Comparison of ENCODE assay signal across 18 mouse cellular contexts in genomic region chr4:141622091-141622490, GRCm38 (mm10). TPM values are rescaled to one million over a fixed set of nuclear protein-coding genes. Genes with fewer than 3 reads are reported as not detected.
"Had no signal": no experiment of that assay in that cellular context is flagged by ENCODE, and none has a peak within 500 bp of the region (broad histone marks: within the 10 kb centered on the region; RNA-seq: fewer than 3 reads in every experiment).

No protein-coding gene starts in this region.

- H3K9ac ChIP-seq: limb, embryonic 12.5 days; liver, embryonic 13.5 days; liver, postnatal 0 days; lung, embryonic 15.5 days; midbrain, embryonic 12.5 days; neural tube, embryonic 13.5 days had no signal

- H3K9me3 ChIP-seq: limb, embryonic 12.5 days; liver, embryonic 13.5 days; lung, embryonic 15.5 days; midbrain, embryonic 12.5 days; neural tube, embryonic 13.5 days had no signal

- DNase-seq: kidney, postnatal 10 days; kidney, postnatal 4 days; liver; liver, embryonic 13.5 days; liver, postnatal 0 days; lung, postnatal 14 days; retina, postnatal 1 day; right cerebral cortex, postnatal 4 days; thymus, adult 18-20 months; thymus, postnatal 14 days had no signal

- H3K27me3 ChIP-seq: limb, embryonic 12.5 days; liver, embryonic 13.5 days; lung, embryonic 15.5 days; neural tube, embryonic 13.5 days had no signal

- H3K27ac ChIP-seq: layer of hippocampus, adult 2 months; limb, embryonic 12.5 days; liver, embryonic 13.5 days; lung, embryonic 15.5 days; macrophage; midbrain, embryonic 12.5 days; neural tube, embryonic 13.5 days had no signal

- H3K4me3 ChIP-seq: layer of hippocampus, adult 2 months; limb, embryonic 12.5 days; liver, embryonic 13.5 days; lung, embryonic 15.5 days; midbrain, embryonic 12.5 days; neural tube, embryonic 13.5 days had no signal

- ATAC-seq: liver, postnatal 0 days; midbrain, embryonic 16.5 days had no signal

- H3K4me2 ChIP-seq: limb, embryonic 12.5 days; liver, embryonic 13.5 days; lung, embryonic 15.5 days; midbrain, embryonic 12.5 days; neural tube, embryonic 13.5 days had no signal

RNA-seq across cellular contexts. Expression of gene Slc25a34, which starts 1.5 kb away (rescaled TPM):
- total RNA-seq: megakaryocyte-erythroid progenitor cell, adult 5-6 weeks had no signal
- polyA plus RNA-seq: limb, embryonic 12.5 days had no signal

RNA-seq across cellular contexts. Expression of gene Fblim1, which starts 16.2 kb away (rescaled TPM):
- total RNA-seq: megakaryocyte-erythroid progenitor cell, adult 5-6 weeks had no signal
